Comparison of ENCODE assay signal across 9 mouse cellular contexts in genomic region chr1:167070306-167070705, GRCm38 (mm10).
DNase-seq lines count a peak whose midpoint lies in the region; ATAC-seq and TF ChIP-seq lines count a peak whose summit lies in the region.
"Had no signal": no experiment of that assay in that cellular context is flagged by ENCODE, and none has a peak within 500 bp of the region (broad histone marks: within the 10 kb centered on the region; RNA-seq: fewer than 3 reads in every experiment).

No protein-coding gene starts in this region.

- no peak overlapping the region for H3K4me3 ChIP-seq in midbrain, embryonic 11.5 days (ENCODE audit: low read depth, low read length)
- H3K4me3 ChIP-seq in midbrain, embryonic 15.5 days = no peak overlapping the region
- peak overlapping the region; percentile 11 for H3K4me3 ChIP-seq in lung, adult 2 months (replicated peaks; ENCODE audit: extremely low read depth, low read depth, low read length)
- no peak overlapping the region for H3K4me3 ChIP-seq in liver, postnatal 0 days (ENCODE audit: low read depth, low read length)
- H3K4me3 ChIP-seq: forebrain, embryonic 15.5 days had no signal

- H3K9me3 ChIP-seq in midbrain, embryonic 11.5 days (ENCODE audit: control insufficient read depth, low read length) = no peaks in the 10 kb centered on the region
- H3K9me3 ChIP-seq in midbrain, embryonic 15.5 days = no peaks in the 10 kb centered on the region
- no peaks in the 10 kb centered on the region for H3K9me3 ChIP-seq in liver, postnatal 0 days (ENCODE audit: low read length)
- H3K9me3 ChIP-seq: forebrain, embryonic 15.5 days had no signal

- no peaks in the 10 kb centered on the region for H3K36me3 ChIP-seq in midbrain, embryonic 11.5 days (ENCODE audit: control insufficient read depth, insufficient read depth, low read length)
- H3K36me3 ChIP-seq in midbrain, embryonic 15.5 days (replicated peaks) = no peaks in the 10 kb centered on the region
- H3K36me3 ChIP-seq in liver, postnatal 0 days (replicated peaks; ENCODE audit: insufficient read depth, low read length) = no peaks in the 10 kb centered on the region
- H3K36me3 ChIP-seq: forebrain, embryonic 15.5 days had no signal

- TF ChIP-seq EP300 in liver, postnatal 0 days (IDR thresholded peaks at IDR 0.05; ENCODE audit: low read depth) = no peak

- TF ChIP-seq CTCF in lung, adult 2 months (IDR thresholded peaks at IDR 0.05; ENCODE audit: insufficient read depth, low read length) = no peak
- TF ChIP-seq CTCF in liver, postnatal 0 days (IDR thresholded peaks at IDR 0.05; ENCODE audit: low read depth) = no peak

- WGBS in midbrain, embryonic 11.5 days = 89% methylated on average over 6 of the region's 6 CpGs
- 72% methylated on average over 6 of the region's 6 CpGs for WGBS in midbrain, embryonic 15.5 days
- WGBS in lung, adult 2 months = 27% methylated on average over 6 of the region's 6 CpGs
- WGBS in liver, postnatal 0 days (ENCODE audit: insufficient replicate concordance) = 51% methylated on average over 6 of the region's 6 CpGs

- H3K27me3 ChIP-seq in midbrain, embryonic 11.5 days (ENCODE audit: control insufficient read depth, insufficient read depth, low read length) = no peaks in the 10 kb centered on the region
- no peaks in the 10 kb centered on the region for H3K27me3 ChIP-seq in midbrain, embryonic 15.5 days (replicated peaks)
- no peaks in the 10 kb centered on the region for H3K27me3 ChIP-seq in liver, postnatal 0 days (ENCODE audit: insufficient read depth, low read length)
- H3K27me3 ChIP-seq: forebrain, embryonic 15.5 days had no signal

- no peak overlapping the region for H3K27ac ChIP-seq in midbrain, embryonic 11.5 days (ENCODE audit: low read depth, low read length)
- no peak overlapping the region for H3K27ac ChIP-seq in midbrain, embryonic 15.5 days
- H3K27ac ChIP-seq in liver, postnatal 0 days (ENCODE audit: low read depth) = no peak overlapping the region
- H3K27ac ChIP-seq: forebrain, embryonic 15.5 days had no signal

- H3K4me2 ChIP-seq in midbrain, embryonic 11.5 days = no peak overlapping the region
- no peak overlapping the region for H3K4me2 ChIP-seq in midbrain, embryonic 15.5 days
- H3K4me2 ChIP-seq in liver, postnatal 0 days (ENCODE audit: low read depth, low read length) = no peak overlapping the region
- H3K4me2 ChIP-seq: forebrain, embryonic 15.5 days had no signal

- no peak for TF ChIP-seq POLR2A in lung, adult 2 months (IDR thresholded peaks at IDR 0.05; ENCODE audit: borderline replicate concordance, extremely low read depth, low read depth, low read length)

- intact Hi-C loops in left cerebral cortex, postnatal 10 days (cut with DNase I) = no loop called here

- 0 out of 2 replicates have a peak, but pooled peaks have one; percentile 17 for ATAC-seq in midbrain, embryonic 11.5 days (ENCODE audit: low FRiP score)
- no peak for ATAC-seq in midbrain, embryonic 15.5 days (replicated peaks)
- ATAC-seq in liver, postnatal 0 days = no peak
- ATAC-seq: forebrain, embryonic 15.5 days; inflammation-experienced regulatory T-cells, adult 6 months had no signal

- H3K9ac ChIP-seq in midbrain, embryonic 11.5 days (ENCODE audit: low read length) = no peak overlapping the region
- no peak overlapping the region for H3K9ac ChIP-seq in midbrain, embryonic 15.5 days
- no peak overlapping the region for H3K9ac ChIP-seq in liver, postnatal 0 days (replicated peaks)
- H3K9ac ChIP-seq: forebrain, embryonic 15.5 days had no signal

- no peak for DNase-seq in midbrain, embryonic 11.5 days (ENCODE audit: low spot score, missing footprints)
- peak; percentile 44 for DNase-seq in cerebellum, adult 8-10 months
- DNase-seq in lung, adult 2 months = peak; percentile 36
- DNase-seq in thymus, postnatal 36 days = peak; percentile 23 to 35
- DNase-seq in liver, postnatal 0 days = no peak
- no peak for DNase-seq in left cerebral cortex, postnatal 10 days (ENCODE audit: extremely low spot score in 1 of 2, low spot score in 2 of 2)

- peaks cover 7% of the 10 kb centered on the region; the same call in 1 of the 2 replicates for H3K4me1 ChIP-seq in midbrain, embryonic 11.5 days (ENCODE audit: control insufficient read depth, insufficient read depth, low read length)
- peaks cover 27% of the 10 kb centered on the region for H3K4me1 ChIP-seq in midbrain, embryonic 15.5 days
- H3K4me1 ChIP-seq in lung, adult 2 months (ENCODE audit: control insufficient read depth, insufficient read depth, low read length) = peaks cover 12% of the 10 kb centered on the region
- H3K4me1 ChIP-seq in liver, postnatal 0 days (ENCODE audit: insufficient read depth) = no peaks in the 10 kb centered on the region

Comparison
In these comparisons a context has a peak if more than half of its experiments do, and no peak if none do; other contexts are left out.
1. DNase-seq: peak in cerebellum, adult 8-10 months (single experiment), lung, adult 2 months (single experiment) and thymus, postnatal 36 days (2 of 2); none in midbrain, embryonic 11.5 days (single experiment), liver, postnatal 0 days (single experiment) and left cerebral cortex, postnatal 10 days (0 of 2).